Mouse (Mus musculus): Measurements from ENCODE around the gene Cox4i2. TPM values are rescaled to one million over a fixed set of nuclear protein-coding genes. Genes with fewer than 3 reads are reported as not detected.

Cox4i2 gene
- total RNA-seq, 4 experiments from 2014 or later: 10.3 to 16.2 (median 12.4) TPM

DNA sequence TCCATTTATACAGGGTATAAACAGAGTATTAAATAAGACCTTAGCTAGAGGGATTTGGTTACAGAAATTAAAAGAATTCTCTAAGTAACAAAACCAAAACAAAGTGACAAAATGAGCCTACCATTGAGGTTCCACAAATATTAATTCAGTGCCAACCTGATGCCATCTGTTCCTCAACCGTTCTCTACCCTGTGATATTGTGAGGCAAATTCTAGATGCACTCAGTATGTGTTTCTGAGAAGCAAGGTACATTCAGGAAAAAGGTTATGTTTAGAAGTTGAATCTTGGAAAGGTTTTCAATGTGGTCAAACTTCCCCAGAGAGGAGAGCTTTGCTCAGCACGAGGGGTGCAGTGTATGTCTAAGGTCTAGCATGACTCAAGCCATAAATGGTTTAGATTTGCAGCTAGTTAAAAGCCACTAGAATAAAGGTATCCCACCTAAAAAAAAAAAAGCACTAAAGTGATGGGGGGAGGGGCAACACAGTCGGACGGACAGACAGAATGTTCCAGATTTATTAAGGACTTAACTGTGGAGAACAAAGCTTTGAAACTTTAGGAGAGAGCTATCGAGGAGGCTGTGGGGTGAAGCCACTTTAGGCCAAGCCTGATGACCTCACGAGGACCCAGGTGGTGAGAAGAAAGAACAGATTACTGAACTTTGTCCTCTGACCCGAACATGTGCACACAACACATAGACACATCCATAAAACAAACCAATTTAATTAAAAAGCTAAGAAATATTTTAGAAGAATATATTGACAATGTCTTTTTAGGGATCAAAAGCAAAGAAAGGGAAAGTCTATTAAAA is 46.2 kb downstream of the Cox4i2 start:
- DNase-seq (ENCODE audit: low spot score): no peak

DNA sequence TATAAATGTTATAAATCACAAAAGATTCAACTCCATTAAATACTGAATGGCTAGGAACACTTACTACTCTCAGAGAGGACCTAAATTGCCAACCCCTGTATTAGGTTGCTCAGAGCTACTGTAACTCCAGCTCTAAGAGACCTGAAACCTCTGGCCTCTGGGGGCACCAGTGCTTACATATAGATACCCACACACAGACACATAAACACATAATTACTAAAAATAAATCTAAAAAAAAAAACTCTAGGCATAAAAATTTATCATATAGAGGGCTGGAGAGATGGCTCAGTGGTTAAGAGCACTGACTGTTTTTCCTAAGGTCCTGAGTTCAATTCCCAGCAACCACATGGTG is 46.8 kb downstream of the Cox4i2 start:
- DNase-seq (ENCODE audit: low spot score): no peak

- no peak for DNase-seq (ENCODE audit: low spot score)
Observed at GRCm38 (mm10) chr2:152802303-152802702, 48.3 kb downstream of the Cox4i2 start.

DNA sequence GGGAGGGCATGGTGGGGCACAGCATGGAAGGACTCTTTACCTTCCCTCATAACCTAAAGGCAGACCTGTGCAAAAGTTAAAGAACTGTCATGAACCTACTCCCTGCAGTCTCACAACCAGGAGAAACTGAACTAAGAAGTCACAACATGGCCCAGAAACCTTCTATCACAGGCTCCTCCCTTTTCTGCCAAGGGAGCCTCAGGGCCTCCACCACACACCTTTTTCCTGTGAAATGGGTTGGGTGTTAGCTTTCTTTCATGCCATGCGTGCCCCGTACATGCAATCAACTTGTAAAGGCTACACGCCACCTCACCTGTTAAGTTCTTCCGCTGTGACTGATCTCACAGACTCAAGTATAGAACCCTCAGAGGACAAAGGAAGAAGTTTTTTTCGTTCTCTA is 49.1 kb downstream of the Cox4i2 start:
- no peak for DNase-seq (ENCODE audit: low spot score)

- DNase-seq (ENCODE audit: low spot score): no peak
Observed at GRCm38 (mm10) chr2:152804408-152805110, 50.6 kb downstream of the Cox4i2 start.

GRCm38 (mm10) chr2:152805111-152805490 is 51.1 kb downstream of the Cox4i2 start:
- no peak for DNase-seq (ENCODE audit: low spot score)

DNA sequence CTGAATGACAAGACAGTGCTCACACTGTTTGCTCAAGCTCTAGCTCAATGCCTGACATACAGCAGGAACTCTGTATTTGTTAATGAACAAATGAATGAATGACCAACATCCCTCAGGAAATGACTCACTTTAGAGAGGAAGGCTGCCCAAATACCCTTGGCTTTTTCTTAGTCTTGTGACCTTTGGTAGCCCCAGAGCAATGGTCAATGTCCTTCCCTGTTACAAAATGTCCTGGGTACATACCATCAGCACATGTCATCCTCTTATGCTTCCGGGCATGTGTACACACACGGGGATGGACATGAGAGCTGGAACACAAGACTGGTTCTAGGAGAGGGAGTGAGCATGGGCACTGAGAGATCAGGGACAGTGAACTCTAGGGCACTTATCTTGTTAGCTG is 52.1 kb downstream of the Cox4i2 start:
- peak; percentile 83 for DNase-seq (ENCODE audit: low spot score)

DNA sequence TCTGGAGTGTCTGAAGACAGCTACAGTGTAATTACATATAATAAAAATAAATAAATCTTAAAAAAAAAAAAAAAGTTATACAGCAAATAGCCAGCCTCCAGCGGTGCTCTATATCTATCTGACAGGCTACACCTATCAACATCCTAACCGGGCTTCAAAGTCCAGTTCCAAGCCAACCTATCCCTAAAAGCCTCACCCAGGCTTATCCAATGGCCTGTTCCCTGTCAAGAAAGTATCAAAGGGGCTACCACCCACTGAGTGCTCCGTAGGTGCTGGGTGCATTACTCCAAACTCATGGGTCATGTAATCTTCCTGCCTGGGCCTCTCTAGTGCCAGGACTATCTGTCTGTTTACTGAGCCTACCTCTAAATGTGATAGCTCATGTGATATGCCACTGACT is 54.2 kb downstream of the Cox4i2 start:
- no peak for DNase-seq (ENCODE audit: low spot score)

GRCm38 (mm10) chr2:152810158-152810941 is 56.4 kb downstream of the Cox4i2 start:
- DNase-seq (ENCODE audit: low spot score): no peak

- DNase-seq (ENCODE audit: low spot score): no peak
Observed at GRCm38 (mm10) chr2:152811336-152812165, 57.6 kb downstream of the Cox4i2 start.

DNA sequence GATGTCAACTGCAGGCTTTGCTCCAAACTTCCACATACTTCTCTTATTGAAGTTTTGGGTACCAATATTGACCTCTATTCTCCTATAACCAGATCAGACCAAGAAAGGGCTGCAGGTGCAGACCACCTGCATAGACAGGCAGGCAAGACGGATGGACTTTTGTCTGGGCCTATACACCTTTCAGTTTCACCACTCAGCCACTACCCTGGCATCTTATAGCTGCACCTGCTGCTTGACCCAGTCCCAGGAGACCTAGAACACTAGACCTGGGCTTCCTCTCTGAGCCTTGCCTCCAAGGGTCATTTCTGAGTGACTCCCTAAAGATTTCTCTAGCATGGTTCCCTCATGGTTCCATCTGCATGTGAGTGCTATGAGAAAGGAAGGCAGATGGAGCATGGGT is 59.3 kb downstream of the Cox4i2 start:
- no peak for DNase-seq (ENCODE audit: low spot score)

DNA sequence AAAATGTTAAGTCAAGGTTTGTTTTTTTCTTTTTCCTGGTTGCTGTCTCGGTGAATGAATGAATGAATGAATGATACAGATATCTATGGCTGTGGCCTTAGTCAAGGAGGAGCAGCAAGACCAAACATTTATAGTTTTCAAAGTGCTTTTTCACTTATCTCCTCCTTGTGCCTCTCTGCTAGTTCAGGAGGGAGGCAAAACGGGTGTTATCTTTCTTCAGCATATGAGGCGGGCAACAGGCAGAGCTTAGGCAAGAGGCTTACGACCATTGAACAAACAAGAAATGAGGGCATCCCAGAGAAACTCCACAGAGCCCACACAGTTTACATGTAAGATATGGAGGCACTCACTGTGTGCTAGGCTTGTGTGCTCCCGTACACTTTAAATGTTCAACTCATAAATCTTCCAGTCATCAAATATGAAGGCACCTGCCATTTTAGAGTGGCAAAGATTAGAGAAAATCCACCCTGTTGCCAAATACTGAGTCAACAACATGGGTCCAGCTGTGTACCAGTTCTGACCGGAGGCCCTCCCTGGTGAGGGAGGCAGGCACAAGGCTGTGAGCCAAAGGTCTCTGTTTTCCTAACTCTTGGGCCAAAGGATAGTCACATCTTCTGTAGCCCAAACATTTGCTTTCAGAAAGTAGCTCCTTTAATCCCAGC is 60.4 kb downstream of the Cox4i2 start:
- no peak for DNase-seq (ENCODE audit: low spot score)

Small RNA genes within 50 kb of the gene (microRNA-seq; reads per million reads assigned to microRNA genes)
- not detected for gene Gm23802

Other genes starting within 250 kb of the Cox4i2 start
- gene Defb26, start 242.5 kb upstream of the Cox4i2 start, total RNA-seq (2022): not detected
- gene Defb28, start 235.9 kb upstream of the Cox4i2 start, total RNA-seq (2022): not detected
- gene Defb29, start 214.1 kb upstream of the Cox4i2 start, total RNA-seq (2022): not detected
- not detected for gene Gm17416, start 184.8 kb upstream of the Cox4i2 start, total RNA-seq (2022)
- gene Defb21, start 181.4 kb upstream of the Cox4i2 start, total RNA-seq (2022): not detected
- under 1 TPM in 1 of 4 experiments, not detected in 3; 0.81 TPM for gene Defb19, start 173.9 kb upstream of the Cox4i2 start, total RNA-seq (2022)
- gene Defb45, start 154.8 kb upstream of the Cox4i2 start, total RNA-seq (2022): not detected
- gene Defb36, start 149.8 kb upstream of the Cox4i2 start, total RNA-seq (2022): not detected
- gene Defb25, start 131.1 kb upstream of the Cox4i2 start, total RNA-seq (2022): not detected
- 1 to 10 TPM; 5.1 to 5.6 (median 5.2) TPM for gene Rem1, start 127.2 kb upstream of the Cox4i2 start, total RNA-seq (2022)
- gene H13, start 84.7 kb upstream of the Cox4i2 start, total RNA-seq (2022): 10 to 100 TPM; 34.4 to 36.3 (median 35.1) TPM
- gene Mcts2, start 67.1 kb upstream of the Cox4i2 start, total RNA-seq (2022): 10 to 100 TPM; 15.0 to 19.6 (median 16.6) TPM
- 10 to 100 TPM; 43.3 to 63.6 (median 58.4) TPM for gene Id1, start 17.9 kb upstream of the Cox4i2 start, total RNA-seq (2022)
- 10 to 100 TPM; 46.9 to 66.6 (median 51.4) TPM for gene Bcl2l1, start 77.6 kb downstream of the Cox4i2 start, total RNA-seq (2022)
- 1 to 10 TPM in 2 of 4 experiments, under 1 TPM in 2; 0.65 to 1.4 (median 0.91) TPM for gene Tpx2, start 93.8 kb downstream of the Cox4i2 start, total RNA-seq (2022)
- gene Mylk2, start 157.2 kb downstream of the Cox4i2 start, total RNA-seq (2022): under 1 TPM; 0.17 to 0.44 (median 0.31) TPM
- 1 to 10 TPM; 1.6 to 2.7 (median 2.1) TPM for gene Foxs1, start 179.0 kb downstream of the Cox4i2 start, total RNA-seq (2022)
- not detected for gene Dusp15, start 197.5 kb downstream of the Cox4i2 start, total RNA-seq (2022)
- not detected for gene Ttll9, start 208.3 kb downstream of the Cox4i2 start, total RNA-seq (2022)

Measured in heart, adult 8-10 months (tissue).